Mouse (Mus musculus): ENCODE measurements around the gene Amotl1. TPM values are rescaled to one million over a fixed set of nuclear protein-coding genes. Genes with fewer than 3 reads are reported as not detected.

Gene Amotl1
- polyA plus RNA-seq, 1 experiment = 19.4 TPM

DNA sequence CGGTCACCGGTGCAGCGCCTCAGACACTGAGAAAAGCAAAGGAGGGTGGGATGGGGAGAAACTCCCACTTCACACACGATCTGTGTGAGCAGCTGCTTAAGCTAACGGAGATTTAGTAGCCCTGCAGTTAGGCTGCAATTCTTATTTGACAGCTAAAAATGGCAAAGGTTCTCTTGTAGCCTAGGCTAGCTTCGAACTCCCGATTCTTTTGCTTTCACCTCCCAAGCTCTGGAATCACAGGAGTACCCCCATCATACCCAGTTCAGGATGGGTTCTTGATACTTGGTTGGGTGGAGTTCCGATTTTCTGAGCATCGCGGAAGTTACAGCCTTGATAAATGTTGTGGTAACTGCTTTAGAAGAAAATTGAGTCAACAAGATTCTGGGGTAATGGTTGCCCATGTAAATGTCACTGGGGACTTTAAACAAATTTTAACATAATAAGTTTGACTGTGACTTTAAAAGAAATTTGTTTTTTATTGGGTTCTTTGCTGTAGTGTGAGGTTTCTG lies 143.9 kb downstream of the Amotl1 start:
- H3K4me1 ChIP-seq (ENCODE audit: control insufficient read depth, insufficient read depth, low read length) = no peaks in the 10 kb centered on the region
- peaks cover 4% of the 10 kb centered on the region; the same call in 1 of the 2 replicates for H3K36me3 ChIP-seq (ENCODE audit: control insufficient read depth, insufficient read depth, low read length)
- peak overlapping the region; percentile 99 for H3K4me3 ChIP-seq (ENCODE audit: insufficient read depth, low read depth, low read length)
- no peaks in the 10 kb centered on the region for H3K27me3 ChIP-seq (replicated peaks; ENCODE audit: control insufficient read depth, insufficient read depth, low read length)
- DNase-seq = no peak
- no peak for TF ChIP-seq POLR2A (IDR thresholded peaks at IDR 0.05; ENCODE audit: low read depth, low read length)
- TF ChIP-seq CTCF (conservative IDR thresholded peaks at IDR 0.05; ENCODE audit: insufficient read depth, insufficient read length, low read depth, low read length) = no peak
- H3K27ac ChIP-seq (ENCODE audit: insufficient read depth, low read depth, low read length) = peak overlapping the region; percentile 8; the same call in 1 of the 2 replicates
- 2% methylated on average over 10 of the region's 10 CpGs for WGBS

DNA sequence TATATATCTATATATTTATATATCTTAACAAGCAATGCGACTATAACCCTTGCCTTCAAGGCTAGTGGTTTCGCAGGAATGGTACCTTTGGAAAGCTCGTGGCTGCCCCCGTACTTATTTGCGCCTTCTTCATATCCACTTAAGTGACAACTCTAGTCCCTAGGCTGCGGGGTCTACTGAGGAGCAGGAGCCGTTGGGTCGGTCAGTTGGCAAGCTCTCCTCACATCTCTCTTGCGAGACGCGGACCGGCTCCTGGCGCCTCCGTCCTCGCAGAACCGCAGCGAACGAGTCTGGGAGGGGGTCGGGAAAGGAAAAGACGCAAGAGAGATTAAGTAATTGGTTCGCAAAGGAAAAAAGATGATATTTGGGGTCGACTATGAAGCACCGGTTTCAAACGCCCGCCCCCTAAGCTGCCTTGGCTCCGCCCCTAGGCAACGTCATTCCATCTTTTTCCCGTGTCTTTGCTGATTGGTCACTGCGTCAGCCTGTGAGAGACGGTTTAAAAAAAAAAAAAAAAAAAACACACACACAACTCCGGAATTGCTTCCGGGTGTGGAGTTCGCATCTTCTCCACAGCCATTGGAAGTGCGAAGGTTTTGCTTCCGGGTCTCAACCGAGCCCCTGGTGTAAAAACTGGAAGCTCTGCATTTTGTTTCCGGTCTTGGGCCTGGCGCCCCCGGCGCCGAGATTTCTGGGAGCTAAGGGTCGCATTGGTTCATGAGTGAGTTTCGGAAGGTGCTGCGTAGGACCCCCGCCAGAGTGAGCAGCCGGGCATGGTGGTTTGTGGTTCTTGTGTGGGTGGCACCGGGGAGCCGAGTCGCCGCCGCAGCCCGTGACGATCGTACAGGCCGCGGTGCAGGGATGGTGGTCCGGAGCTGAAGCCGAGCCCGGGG lies 144.6 kb downstream of the Amotl1 start, which contains the start of the genes Kdm4d and Cwc15:
Gene Kdm4d, minus strand, starts transcription at position 460 of the 893 bp plus-strand sequence.
Gene Cwc15, plus strand, starts transcription at position 595 of the 893 bp plus-strand sequence.
- no peak for TF ChIP-seq CTCF (conservative IDR thresholded peaks at IDR 0.05; ENCODE audit: insufficient read depth, insufficient read length, low read depth, low read length)
- TF ChIP-seq POLR2A (IDR thresholded peaks at IDR 0.05; ENCODE audit: low read depth, low read length) = no peak
- peak; percentile 98 for DNase-seq
- Histone ChIP-seq H3K4me3 (ENCODE audit: insufficient read depth, low read depth, low read length) (peak within 1 kb of the TSS; percentile 99), H3K4me1 (ENCODE audit: control insufficient read depth, insufficient read depth, low read length) (no peaks in the 10 kb centered on the region), H3K27ac (ENCODE audit: insufficient read depth, low read depth, low read length) (peak within 1 kb of the TSS; percentile 8; the same call in 1 of the 2 replicates), H3K27me3 (replicated peaks; ENCODE audit: control insufficient read depth, insufficient read depth, low read length) (no peaks in the 10 kb centered on the region), H3K36me3 (ENCODE audit: control insufficient read depth, insufficient read depth, low read length) (peaks cover 1% of the 10 kb centered on the region; the same call in 1 of the 2 replicates)
- WGBS = under 1% methylated on average over 59 of the region's 59 CpGs

DNA sequence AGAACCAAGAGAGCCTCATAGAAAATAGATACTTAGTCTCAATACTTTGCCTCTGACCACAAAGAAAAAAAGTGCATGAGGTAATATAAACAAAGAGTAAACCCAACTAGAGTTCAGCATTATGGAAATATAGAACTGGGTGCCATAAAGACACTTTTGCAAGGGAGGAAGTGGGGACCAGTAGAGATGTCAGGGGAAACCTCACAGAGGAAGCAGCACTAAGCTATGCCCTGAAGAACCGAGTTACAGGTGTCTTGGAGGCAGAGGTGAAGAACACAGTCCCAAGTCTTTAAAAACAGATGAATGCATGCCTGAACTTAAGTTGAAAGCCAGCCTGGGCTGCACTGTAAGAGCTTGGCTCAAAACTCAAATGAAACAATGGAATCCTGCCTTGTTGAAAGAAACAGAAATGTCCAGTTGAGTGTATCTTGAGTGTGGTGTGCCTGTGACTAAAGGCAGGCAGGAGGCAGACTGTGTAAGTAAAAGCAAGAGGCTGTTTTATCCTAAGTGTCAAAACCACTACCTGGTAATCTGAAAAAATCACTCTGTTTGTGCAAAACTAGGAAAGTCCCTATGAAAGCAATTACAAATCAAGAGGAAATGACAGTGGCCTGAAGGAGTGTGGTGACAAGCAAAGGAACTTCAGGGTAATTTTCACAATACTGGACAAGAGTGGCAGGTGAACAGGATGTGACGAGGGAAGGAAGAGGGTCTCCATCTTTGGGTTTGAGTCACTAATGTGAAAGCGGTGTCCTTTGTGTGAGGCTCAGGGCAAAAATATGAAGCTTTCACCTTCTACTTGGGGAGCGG lies 145.8 kb downstream of the Amotl1 start:
- no peak for DNase-seq
- WGBS = 84% methylated on average over 4 of the region's 4 CpGs
- Histone ChIP-seq H3K27ac (ENCODE audit: insufficient read depth, low read depth, low read length) (no peak overlapping the region), H3K27me3 (replicated peaks; ENCODE audit: control insufficient read depth, insufficient read depth, low read length) (no peaks in the 10 kb centered on the region), H3K4me1 (ENCODE audit: control insufficient read depth, insufficient read depth, low read length) (no peaks in the 10 kb centered on the region), H3K36me3 (ENCODE audit: control insufficient read depth, insufficient read depth, low read length) (no peaks in the 10 kb centered on the region; the same call in 1 of the 2 replicates), H3K4me3 (ENCODE audit: insufficient read depth, low read depth, low read length) (no peak overlapping the region)
- TF ChIP-seq POLR2A (IDR thresholded peaks at IDR 0.05; ENCODE audit: low read depth, low read length) = no peak
- no peak for TF ChIP-seq CTCF (conservative IDR thresholded peaks at IDR 0.05; ENCODE audit: insufficient read depth, insufficient read length, low read depth, low read length)

Other genes with a start within 250 kb of the Amotl1 start
- 0.09 and 0.19 TPM in 2 replicates for gene Kdm4d, start 144.6 kb downstream of the Amotl1 start, polyA plus RNA-seq (2012; rRNA removed)
- gene Cwc15, start 144.4 kb downstream of the Amotl1 start, polyA plus RNA-seq (2012; rRNA removed) = 14.6 and 20.0 TPM in 2 replicates
- gene Piwil4, start 95.7 kb upstream of the Amotl1 start, polyA plus RNA-seq (2012; rRNA removed) = 0.38 and 0.48 TPM in 2 replicates
- 0.97 and 1.3 TPM in 2 replicates for gene Fut4, start 107.3 kb upstream of the Amotl1 start, polyA plus RNA-seq (2012; rRNA removed)
- gene 1700012B09Rik, start 126.0 kb upstream of the Amotl1 start, polyA plus RNA-seq (2012; rRNA removed) = not detected in 2 replicates
- 3.1 and 3.5 TPM in 2 replicates for gene Mre11a, start 139.6 kb upstream of the Amotl1 start, polyA plus RNA-seq (2012; rRNA removed)
- 4.0 and 5.0 TPM in 2 replicates for gene Ankrd49, start 139.8 kb upstream of the Amotl1 start, polyA plus RNA-seq (2012; rRNA removed)
- gene Gpr83, start 215.2 kb upstream of the Amotl1 start, polyA plus RNA-seq (2012; rRNA removed) = 0.11 and 0.30 TPM in 2 replicates

Data from kidney, adult 2 months (tissue).